Mouse (Mus musculus) embryonic facial prominence, embryonic 14.5 days (tissue): ENCODE results near the gene Slc1a3. TPM values are rescaled to one million over a fixed set of nuclear protein-coding genes. Genes with fewer than 3 reads are reported as not detected.
A peak's percentile ranks its signal among the peaks of the same experiment; 100 is the strongest.

Source experiments
- ATAC-seq: fragments of 200-750 bp; cut with Nextera tagmentation; 2 replicates; pipeline ENCODE4 v1.8.0; 2017; ENCODE audit warnings: low read depth, moderate number of reproducible peaks, moderate TSS enrichment
- DNase-seq: peaks from one replicate; pipeline ENCODE4 v3.0.0-alpha.2; 2015; ENCODE audit warnings: low spot score
- H3K27ac ChIP-seq: fragments of 300-500 bp; sonication (generic); replicated peaks from 2 replicates; pipeline ENCODE4 v1.5.1; 2014; ENCODE audit warnings: low read depth, mild to moderate bottlenecking, low read length, moderate library complexity
- H3K27me3 ChIP-seq: fragments of 300-500 bp; sonication (generic); replicated peaks from 2 replicates; pipeline ENCODE4 v1.6.1; 2014; ENCODE audit warnings: low read length; ENCODE audit not compliant: control insufficient read depth, insufficient read depth
- H3K36me3 ChIP-seq: fragments of 300-500 bp; sonication (generic); 2 replicates; pipeline ENCODE4 v1.6.1; 2014; ENCODE audit warnings: low read length, mixed read lengths; ENCODE audit not compliant: control insufficient read depth, insufficient read depth
- H3K4me1 ChIP-seq: fragments of 300-500 bp; sonication (generic); 2 replicates; pipeline ENCODE4 v1.6.1; 2014; ENCODE audit warnings: antibody characterized with exemption, low read length; ENCODE audit not compliant: control insufficient read depth, insufficient read depth
- H3K4me2 ChIP-seq: fragments of 300-500 bp; sonication (generic); 2 replicates; pipeline ENCODE4 v1.6.1; 2014; ENCODE audit warnings: low read depth, mild to moderate bottlenecking, low read length, moderate library complexity, mixed read lengths
- H3K4me3 ChIP-seq: fragments of 300-500 bp; sonication (generic); 2 replicates; pipeline ENCODE4 v1.5.1; 2014; ENCODE audit warnings: low read depth, mild to moderate bottlenecking, low read length
- H3K9ac ChIP-seq: fragments of 300-500 bp; sonication (generic); 2 replicates; pipeline ENCODE4 v1.6.1; 2014; ENCODE audit warnings: low read depth, mild to moderate bottlenecking, low read length, moderate library complexity, mixed read lengths
- H3K9me3 ChIP-seq: fragments of 300-500 bp; sonication (generic); 2 replicates; pipeline ENCODE4 v1.6.1; 2016; ENCODE audit warnings: low read length; ENCODE audit not compliant: control insufficient read depth
- WGBS: fragments of 180-500 bp; shearing (Covaris S2); extraction: QIAGEN DNeasy Blood & Tissue Kit; methylation state at CpG from one replicate; pipeline ENCODE4 v1.1.7; 2014; 5-methylcytosine and 5-hydroxymethylcytosine counted together
- polyA plus RNA-seq: library from polyadenylated mRNA; unstranded; fragments of >200 nt; fragmentation: Nextera tagmentation; extraction: Ambion mirVana; gene quantifications from 2 replicates; pipeline ENCODE4 v1.2.1, GENCODE M21; 2014

Slc1a3 gene
- polyA plus RNA-seq, 1 experiment from 2014 or later = 32.8 TPM

- Histone ChIP-seq H3K9ac (no peak overlapping the region), H3K4me1 (no peaks in the 10 kb centered on the region; the same call in 1 of the 2 replicates), H3K9me3 (no peaks in the 10 kb centered on the region), H3K4me2 (no peak overlapping the region), H3K4me3 (no peak overlapping the region), H3K36me3 (0 out of 2 replicates have a peak, but pooled peaks cover 6% of the 10 kb centered on the region), H3K27ac (no peak overlapping the region), H3K27me3 (no peaks in the 10 kb centered on the region)
- WGBS = 72% methylated on average over 2 of the region's 2 CpGs
- ATAC-seq = no peak
- DNase-seq = no peak
These were observed 33.6 kb downstream of the Slc1a3 start for GRCm38 (mm10) chr15:8676959-8677358.

- no peaks in the 10 kb centered on the region for H3K9me3 ChIP-seq
- ATAC-seq (no peak), DNase-seq (peak; percentile 49)
- no peak overlapping the region for H3K9ac ChIP-seq
- H3K4me1 ChIP-seq = no peaks in the 10 kb centered on the region
- no peak overlapping the region for H3K27ac ChIP-seq
- no peaks in the 10 kb centered on the region for H3K27me3 ChIP-seq
- no peak overlapping the region for H3K4me2 ChIP-seq
- H3K36me3 ChIP-seq = 0 out of 2 replicates have a peak, but pooled peaks cover 5% of the 10 kb centered on the region
- 46% methylated on average over 5 of the region's 5 CpGs for WGBS
- H3K4me3 ChIP-seq = no peak overlapping the region
These were observed 34.3 kb downstream of the Slc1a3 start for GRCm38 (mm10) chr15:8676211-8676691.

GRCm38 (mm10) chr15:8675616-8676015 is 34.9 kb downstream of the Slc1a3 start:
- DNase-seq (no peak), ATAC-seq (no peak)
- no peak overlapping the region for H3K4me3 ChIP-seq
- H3K27me3 ChIP-seq = no peaks in the 10 kb centered on the region
- H3K9me3 ChIP-seq = no peaks in the 10 kb centered on the region
- no peaks in the 10 kb centered on the region for H3K36me3 ChIP-seq
- H3K4me2 ChIP-seq = no peak overlapping the region
- WGBS = 86% methylated on average over 4 of the region's 4 CpGs
- no peak overlapping the region for H3K9ac ChIP-seq
- H3K27ac ChIP-seq = no peak overlapping the region
- H3K4me1 ChIP-seq = no peaks in the 10 kb centered on the region

GRCm38 (mm10) chr15:8672532-8672931 is 38.0 kb downstream of the Slc1a3 start:
- H3K4me1 ChIP-seq = no peaks in the 10 kb centered on the region
- H3K27me3 ChIP-seq = no peaks in the 10 kb centered on the region
- ATAC-seq = no peak

GRCm38 (mm10) chr15:8667849-8668522 is 42.6 kb downstream of the Slc1a3 start:
- Histone ChIP-seq H3K4me2 (no peak overlapping the region), H3K27me3 (no peaks in the 10 kb centered on the region), H3K27ac (no peak overlapping the region), H3K36me3 (0 out of 2 replicates have a peak, but pooled peaks cover 5% of the 10 kb centered on the region), H3K4me1 (peaks cover 5% of the 10 kb centered on the region; the same call in 1 of the 2 replicates), H3K9ac (no peak overlapping the region), H3K9me3 (no peaks in the 10 kb centered on the region), H3K4me3 (no peak overlapping the region)
- WGBS = 88% methylated on average over 25 of the region's 25 CpGs
- DNase-seq (no peak), ATAC-seq (peak; percentile 71; the same call in 1 of the 2 replicates)

More at GRCm38 (mm10) chr15:8672532-8672931, 38.0 kb downstream of the Slc1a3 start:
- Histone ChIP-seq H3K9me3 (no peaks in the 10 kb centered on the region), H3K36me3 (no peaks in the 10 kb centered on the region), H3K9ac (no peak overlapping the region), H3K27ac (no peak overlapping the region), H3K4me3 (no peak overlapping the region), H3K4me2 (no peak overlapping the region)
- 74% methylated on average over 5 of the region's 5 CpGs for WGBS
- DNase-seq = no peak

GRCm38 (mm10) chr15:8665675-8666350 is 44.8 kb downstream of the Slc1a3 start:
- Histone ChIP-seq H3K4me2 (no peak overlapping the region), H3K4me1 (peaks cover 10% of the 10 kb centered on the region; the same call in 1 of the 2 replicates), H3K9ac (no peak overlapping the region), H3K27ac (no peak overlapping the region), H3K9me3 (no peaks in the 10 kb centered on the region), H3K36me3 (0 out of 2 replicates have a peak, but pooled peaks cover 5% of the 10 kb centered on the region), H3K27me3 (no peaks in the 10 kb centered on the region), H3K4me3 (no peak overlapping the region)
- ATAC-seq (no peak), DNase-seq (no peak)
- 80% methylated on average over 15 of the region's 15 CpGs for WGBS

- Histone ChIP-seq H3K27me3 (no peaks in the 10 kb centered on the region), H3K4me2 (no peak overlapping the region), H3K9me3 (no peaks in the 10 kb centered on the region), H3K36me3 (0 out of 2 replicates have a peak, but pooled peaks cover 5% of the 10 kb centered on the region), H3K9ac (no peak overlapping the region), H3K4me1 (peaks cover 26% of the 10 kb centered on the region), H3K4me3 (no peak overlapping the region), H3K27ac (peak overlapping the region; percentile 33; the same call in 1 of the 2 replicates)
- 61% methylated on average over 17 of the region's 17 CpGs for WGBS
- ATAC-seq (peak; percentile 19; the same call in 1 of the 2 replicates), DNase-seq (peak; percentile 81)
These were observed 47.0 kb downstream of the Slc1a3 start for GRCm38 (mm10) chr15:8663348-8664099.

GRCm38 (mm10) chr15:8661856-8662255 is 48.7 kb downstream of the Slc1a3 start:
- Histone ChIP-seq H3K27me3 (no peaks in the 10 kb centered on the region), H3K4me2 (no peak overlapping the region), H3K9me3 (no peaks in the 10 kb centered on the region), H3K27ac (no peak overlapping the region), H3K36me3 (0 out of 2 replicates have a peak, but pooled peaks cover 5% of the 10 kb centered on the region), H3K9ac (no peak overlapping the region), H3K4me3 (no peak overlapping the region), H3K4me1 (peaks cover 26% of the 10 kb centered on the region)
- DNase-seq (no peak), ATAC-seq (no peak)
- WGBS = 59% methylated on average over 6 of the region's 6 CpGs
